Mouse (Mus musculus): ENCODE measurements around the gene Gm5136.

DNA sequence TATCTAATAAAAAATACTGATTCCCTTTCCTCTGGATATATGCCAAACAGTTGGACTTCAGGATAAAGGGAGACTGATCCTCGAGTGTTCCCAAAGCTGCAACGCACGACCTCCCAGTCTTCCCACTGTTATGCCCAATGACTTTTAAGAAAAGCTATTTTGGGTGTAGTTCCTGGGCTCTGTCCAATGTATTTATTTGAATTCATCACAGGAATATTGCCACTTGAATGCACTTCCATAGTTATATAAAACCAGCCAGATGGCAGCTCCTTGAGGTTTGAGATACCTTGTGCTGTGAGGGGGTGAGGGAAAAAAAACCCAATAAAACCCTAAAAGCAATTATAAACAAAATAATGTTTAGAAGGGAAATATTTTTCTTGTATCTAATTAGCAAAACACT is 24.9 kb upstream of the Gm5136 start:
- no peak for TF ChIP-seq SMC3 (IDR thresholded peaks at IDR 0.05; ENCODE audit: low read depth, low read length)
- TF ChIP-seq POLR2A (IDR thresholded peaks at IDR 0.05; ENCODE audit: low read depth, low read length), result no peak
- TF ChIP-seq JUND (conservative IDR thresholded peaks at IDR 0.05; ENCODE audit: low read depth, low read length), result no peak
- TF ChIP-seq POLR2AphosphoS2 (IDR thresholded peaks at IDR 0.05; ENCODE audit: low read depth, low read length), result no peak
- TF ChIP-seq EP300 (IDR thresholded peaks at IDR 0.05; ENCODE audit: low read length), result no peak
- TF ChIP-seq ETS1 (conservative IDR thresholded peaks at IDR 0.05; ENCODE audit: low read depth, low read length), result no peak
- no peak for TF ChIP-seq CTCF (conservative IDR thresholded peaks at IDR 0.05 in 1 of 2, IDR thresholded peaks at IDR 0.05 in 1 of 2; ENCODE audit: low read depth in 2 of 2, low read length in 2 of 2)
- no peak for TF ChIP-seq MAFK (IDR thresholded peaks at IDR 0.05; ENCODE audit: insufficient replicate concordance, low read length)
- TF ChIP-seq ZKSCAN1 (IDR thresholded peaks at IDR 0.05; ENCODE audit: borderline replicate concordance, low read depth, low read length), result no peak
- no peak for TF ChIP-seq SIN3A (IDR thresholded peaks at IDR 0.05; ENCODE audit: low read length)
- no peak for TF ChIP-seq UBTF (IDR thresholded peaks at IDR 0.05; ENCODE audit: low read depth, low read length)
- TF ChIP-seq TBP (conservative IDR thresholded peaks at IDR 0.05; ENCODE audit: low read depth, low read length), result no peak

Data from CH12.LX (cell line).